Mouse (Mus musculus): ENCODE results near the gene Myrip. TPM values are rescaled to one million over a fixed set of nuclear protein-coding genes. Genes with fewer than 3 reads are reported as not detected.
"Not testable (repeated sequence)": the region's sequence is repeated elsewhere in the genome, so short reads cannot be mapped to it uniquely, and the experiment has no call there.

The Myrip gene
- polyA plus RNA-seq, 1 experiment from 2014 or later = 0.84 TPM

DNA sequence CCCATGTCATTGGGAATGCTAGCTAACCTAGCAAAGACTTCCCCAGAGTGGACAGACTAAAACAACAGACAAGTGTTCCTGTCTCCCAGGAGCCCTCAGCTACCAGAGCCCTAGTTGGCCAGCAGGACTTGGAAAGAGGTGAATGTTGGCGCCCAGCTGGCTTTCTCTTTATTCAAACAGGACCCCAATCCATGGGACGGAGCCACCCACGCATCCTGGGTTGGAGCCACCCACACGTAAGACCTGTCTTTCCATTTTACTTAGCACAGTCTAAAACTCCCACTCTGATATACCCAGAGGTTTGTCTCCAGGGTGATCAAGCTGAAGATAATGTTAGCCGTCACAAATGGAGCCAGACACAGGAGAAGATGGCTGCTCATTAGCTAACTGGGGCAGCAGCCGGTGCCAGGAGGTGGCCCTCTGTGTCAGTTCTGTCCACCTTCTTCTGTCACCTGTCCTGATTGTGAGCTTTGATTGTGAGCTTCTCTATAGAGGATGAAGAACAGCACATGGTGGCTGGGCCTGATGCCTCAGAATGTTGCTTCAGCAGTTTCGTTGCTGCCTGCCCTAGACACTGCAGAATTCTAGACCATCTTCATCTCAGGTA, 95.4 kb downstream of the Myrip start:
- no peaks in the 10 kb centered on the region; the same call in 1 of the 2 replicates for H3K27me3 ChIP-seq
- no peak overlapping the region for H3K4me2 ChIP-seq (replicated peaks)
- H3K4me1 ChIP-seq = no peaks in the 10 kb centered on the region
- 94% methylated on average over 7 of the region's 7 CpGs for WGBS
- no peak overlapping the region for H3K27ac ChIP-seq (replicated peaks)
- no peak overlapping the region for H3K9ac ChIP-seq
- H3K4me3 ChIP-seq (replicated peaks) = no peak overlapping the region
- H3K36me3 ChIP-seq = no peaks in the 10 kb centered on the region
- no peak for ATAC-seq (ENCODE audit: insufficient number of reproducible peaks, low FRiP score, low TSS enrichment, low read depth)
- H3K9me3 ChIP-seq (replicated peaks) = no peaks in the 10 kb centered on the region

- H3K27ac ChIP-seq (replicated peaks) = no peak overlapping the region
- no peaks in the 10 kb centered on the region for H3K36me3 ChIP-seq
- H3K4me1 ChIP-seq = no peaks in the 10 kb centered on the region
- H3K4me3 ChIP-seq (replicated peaks) = no peak overlapping the region
- H3K27me3 ChIP-seq = no peaks in the 10 kb centered on the region; the same call in 1 of the 2 replicates
- ATAC-seq (ENCODE audit: insufficient number of reproducible peaks, low FRiP score, low TSS enrichment, low read depth) = no peak
- no peaks in the 10 kb centered on the region for H3K9me3 ChIP-seq (replicated peaks)
- no peak overlapping the region for H3K9ac ChIP-seq
- no peak overlapping the region for H3K4me2 ChIP-seq (replicated peaks)
- WGBS = 83% methylated on average over 8 of the region's 8 CpGs
Measured at GRCm38 (mm10) chr9:120398289-120398688, 97.0 kb downstream of the Myrip start.

- WGBS = 85% methylated on average over 2 of the region's 2 CpGs
- not testable (repeated sequence) for ATAC-seq (ENCODE audit: insufficient number of reproducible peaks, low FRiP score, low TSS enrichment, low read depth); H3K36me3 ChIP-seq; H3K4me2 ChIP-seq (replicated peaks); H3K4me1 ChIP-seq; H3K4me3 ChIP-seq (replicated peaks); H3K9me3 ChIP-seq (replicated peaks); H3K27ac ChIP-seq (replicated peaks); H3K9ac ChIP-seq; H3K27me3 ChIP-seq
Measured at GRCm38 (mm10) chr9:120399537-120399936, 98.2 kb downstream of the Myrip start.

DNA sequence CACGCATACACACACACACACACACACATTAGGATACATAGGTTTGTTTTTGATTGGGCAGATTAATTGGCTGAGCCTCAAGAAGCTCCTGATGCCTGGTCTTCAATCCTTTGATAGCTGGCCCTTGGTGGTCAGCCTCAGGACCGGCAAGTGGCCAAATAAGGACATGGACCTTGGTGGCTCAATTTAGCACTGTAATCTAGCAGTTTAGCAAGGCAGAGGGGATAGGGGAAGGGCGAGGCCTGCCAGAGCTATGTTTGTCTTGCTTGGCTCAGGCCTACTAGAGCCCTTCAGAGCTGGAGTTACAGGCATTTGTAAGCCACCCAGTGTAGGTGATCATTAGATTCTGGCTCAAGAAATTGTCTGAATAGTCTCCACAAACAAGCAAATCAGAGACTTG, 101.1 kb downstream of the Myrip start:
- Histone ChIP-seq H3K4me3 (replicated peaks) (no peak overlapping the region), H3K36me3 (no peaks in the 10 kb centered on the region), H3K4me1 (no peaks in the 10 kb centered on the region), H3K9ac (no peak overlapping the region), H3K27ac (replicated peaks) (no peak overlapping the region), H3K9me3 (replicated peaks) (no peaks in the 10 kb centered on the region), H3K4me2 (replicated peaks) (no peak overlapping the region), H3K27me3 (no peaks in the 10 kb centered on the region)
- ATAC-seq (ENCODE audit: insufficient number of reproducible peaks, low FRiP score, low TSS enrichment, low read depth) = no peak
- 75% methylated on average over 3 of the region's 3 CpGs for WGBS

DNA sequence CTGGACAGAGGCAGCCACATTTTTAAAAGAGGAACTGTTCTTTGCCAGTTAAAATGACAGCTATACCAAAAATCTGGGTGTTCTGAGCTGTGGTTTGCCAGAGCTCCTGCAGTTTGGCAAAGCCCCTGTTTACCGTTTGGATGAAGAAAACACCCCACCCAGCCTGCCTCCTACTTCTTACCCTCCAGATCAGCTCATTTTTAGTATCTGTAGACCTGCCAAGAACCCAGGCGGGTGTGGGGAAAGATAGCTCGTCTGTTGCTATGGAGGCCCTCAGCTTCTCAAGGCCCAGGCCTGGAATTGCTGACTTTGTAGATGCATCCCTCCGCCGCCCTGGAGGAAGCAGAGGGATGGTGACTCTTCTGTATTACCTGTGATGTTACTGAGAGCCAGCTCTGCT, 102.3 kb downstream of the Myrip start:
- Histone ChIP-seq H3K4me3 (replicated peaks) (no peak overlapping the region), H3K4me2 (replicated peaks) (no peak overlapping the region), H3K4me1 (no peaks in the 10 kb centered on the region), H3K9me3 (replicated peaks) (no peaks in the 10 kb centered on the region), H3K27me3 (no peaks in the 10 kb centered on the region), H3K36me3 (no peaks in the 10 kb centered on the region), H3K9ac (no peak overlapping the region), H3K27ac (replicated peaks) (no peak overlapping the region)
- no peak for ATAC-seq (ENCODE audit: insufficient number of reproducible peaks, low FRiP score, low TSS enrichment, low read depth)
- WGBS = 63% methylated on average over 5 of the region's 5 CpGs

GRCm38 (mm10) chr9:120409663-120410181, 108.4 kb downstream of the Myrip start:
- Histone ChIP-seq H3K4me2 (replicated peaks) (no peak overlapping the region), H3K4me3 (replicated peaks) (no peak overlapping the region), H3K9ac (no peak overlapping the region), H3K36me3 (no peaks in the 10 kb centered on the region), H3K9me3 (replicated peaks) (no peaks in the 10 kb centered on the region), H3K27me3 (0 out of 2 replicates have a peak, but pooled peaks cover 3% of the 10 kb centered on the region), H3K4me1 (no peaks in the 10 kb centered on the region), H3K27ac (replicated peaks) (no peak overlapping the region)
- 68% methylated on average over 17 of the region's 17 CpGs for WGBS
- no peak for ATAC-seq (ENCODE audit: insufficient number of reproducible peaks, low FRiP score, low TSS enrichment, low read depth)

DNA sequence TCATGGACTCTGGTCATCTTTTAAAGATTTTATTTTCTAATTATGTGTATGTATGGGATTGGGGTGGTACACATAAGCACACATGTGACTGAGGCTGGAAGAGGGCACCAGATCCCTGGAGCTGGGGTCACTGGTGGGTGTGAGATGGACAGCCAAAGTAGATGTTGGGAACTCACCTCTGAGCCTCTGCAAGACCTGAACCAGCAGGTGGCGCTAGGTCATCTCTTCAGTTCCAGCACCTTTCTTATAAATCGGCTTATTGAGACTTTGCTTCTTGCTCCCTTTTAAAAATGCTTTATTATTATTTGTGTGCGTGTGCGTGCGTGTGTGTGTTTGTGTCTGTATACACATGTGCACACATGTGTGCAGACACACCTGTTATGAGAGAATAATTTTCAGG, 109.1 kb downstream of the Myrip start:
- H3K27me3 ChIP-seq = 0 out of 2 replicates have a peak, but pooled peaks cover 3% of the 10 kb centered on the region
- no peaks in the 10 kb centered on the region for H3K4me1 ChIP-seq
- H3K9me3 ChIP-seq (replicated peaks) = no peaks in the 10 kb centered on the region
- no peaks in the 10 kb centered on the region for H3K36me3 ChIP-seq
- no peak overlapping the region for H3K4me3 ChIP-seq (replicated peaks)
- H3K9ac ChIP-seq = no peak overlapping the region
- no peak overlapping the region for H3K27ac ChIP-seq (replicated peaks)
- no peak for ATAC-seq (ENCODE audit: insufficient number of reproducible peaks, low FRiP score, low TSS enrichment, low read depth)
- H3K4me2 ChIP-seq (replicated peaks) = no peak overlapping the region
- WGBS = 33% methylated on average over 5 of the region's 5 CpGs

GRCm38 (mm10) chr9:120415504-120415903, 114.2 kb downstream of the Myrip start:
- no peaks in the 10 kb centered on the region for H3K4me1 ChIP-seq
- no peak overlapping the region for H3K27ac ChIP-seq (replicated peaks)
- H3K36me3 ChIP-seq = no peaks in the 10 kb centered on the region
- no peaks in the 10 kb centered on the region for H3K9me3 ChIP-seq (replicated peaks)
- no peak overlapping the region for H3K9ac ChIP-seq
- no peak overlapping the region for H3K4me3 ChIP-seq (replicated peaks)
- no peak for ATAC-seq (ENCODE audit: insufficient number of reproducible peaks, low FRiP score, low TSS enrichment, low read depth)
- 0% methylated on average over 4 of the region's 7 CpGs for WGBS
- no peak overlapping the region for H3K4me2 ChIP-seq (replicated peaks)
- H3K27me3 ChIP-seq = no peaks in the 10 kb centered on the region

DNA sequence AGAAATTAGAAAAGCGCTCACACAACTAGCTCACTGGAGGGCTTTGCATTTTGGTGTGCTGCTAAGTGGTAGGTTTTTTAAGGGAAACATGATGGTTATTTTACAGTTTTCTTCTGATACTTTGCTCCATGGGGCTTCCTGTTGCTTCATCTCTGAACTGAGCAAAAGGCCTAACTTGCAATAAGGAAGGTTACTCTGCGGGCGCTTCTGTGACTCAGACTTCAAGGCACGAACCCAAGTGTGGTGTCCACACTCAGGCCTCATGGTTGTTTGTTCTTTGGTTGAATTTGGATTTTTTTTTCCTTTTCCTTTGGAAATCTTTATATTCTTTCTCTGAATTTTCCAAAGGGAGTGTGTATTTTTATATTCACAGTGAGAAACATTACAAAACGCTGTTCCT, 114.8 kb downstream of the Myrip start:
- Histone ChIP-seq H3K4me2 (replicated peaks) (no peak overlapping the region), H3K4me1 (no peaks in the 10 kb centered on the region), H3K36me3 (no peaks in the 10 kb centered on the region), H3K4me3 (replicated peaks) (no peak overlapping the region), H3K27me3 (no peaks in the 10 kb centered on the region), H3K9ac (no peak overlapping the region), H3K27ac (replicated peaks) (0 out of 2 replicates have a peak overlapping the region, but pooled peaks have one; percentile 7), H3K9me3 (replicated peaks) (no peaks in the 10 kb centered on the region)
- WGBS = 75% methylated on average over 5 of the region's 5 CpGs
- ATAC-seq (ENCODE audit: insufficient number of reproducible peaks, low FRiP score, low TSS enrichment, low read depth) = no peak

DNA sequence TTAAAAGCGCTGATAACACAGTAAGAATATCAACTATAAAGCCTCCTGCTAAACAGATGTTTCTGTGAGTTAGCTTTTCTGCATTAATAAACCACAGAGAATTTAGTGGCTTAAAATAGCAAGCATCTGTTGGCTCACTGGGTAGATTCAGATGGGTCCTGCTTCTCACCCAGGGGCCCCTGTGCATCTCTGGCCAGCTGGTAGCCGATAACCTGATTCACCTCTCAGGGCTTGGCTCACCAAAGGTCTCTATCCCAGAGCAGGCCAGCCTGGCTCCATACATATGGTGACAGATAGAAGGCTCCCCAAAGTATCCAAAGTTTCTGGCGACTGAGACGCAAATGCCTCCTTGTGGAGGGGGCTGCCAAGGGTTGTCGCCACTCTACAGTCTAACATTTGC, 115.4 kb downstream of the Myrip start:
- Histone ChIP-seq H3K9ac (no peak overlapping the region), H3K9me3 (replicated peaks) (no peaks in the 10 kb centered on the region), H3K36me3 (no peaks in the 10 kb centered on the region), H3K27ac (replicated peaks) (no peak overlapping the region), H3K4me1 (no peaks in the 10 kb centered on the region), H3K27me3 (no peaks in the 10 kb centered on the region), H3K4me2 (replicated peaks) (no peak overlapping the region), H3K4me3 (replicated peaks) (no peak overlapping the region)
- 58% methylated on average over 5 of the region's 5 CpGs for WGBS
- ATAC-seq (ENCODE audit: insufficient number of reproducible peaks, low FRiP score, low TSS enrichment, low read depth) = no peak

DNA sequence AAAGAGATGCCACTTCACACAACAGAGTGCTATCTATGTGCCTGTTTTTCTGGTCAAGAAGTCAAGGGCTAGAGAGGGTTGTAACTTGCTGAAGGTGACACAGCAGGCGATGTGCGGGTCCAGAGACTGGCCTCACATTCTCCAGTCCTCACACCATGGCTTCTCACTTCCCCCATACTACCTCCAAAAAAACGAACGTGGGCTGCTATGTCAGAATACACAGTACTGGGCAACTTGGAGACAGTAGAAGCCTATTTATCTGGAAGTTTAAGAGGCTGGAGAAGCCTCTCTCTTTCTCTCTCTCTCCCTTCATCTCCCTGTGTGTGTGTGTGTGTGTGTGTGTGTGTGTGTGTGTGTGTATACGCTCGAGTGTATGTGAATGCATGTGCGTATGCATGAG, 117.3 kb downstream of the Myrip start:
- H3K4me3 ChIP-seq (replicated peaks) = no peak overlapping the region
- WGBS = 86% methylated on average over 7 of the region's 7 CpGs
- no peak overlapping the region for H3K9ac ChIP-seq
- no peaks in the 10 kb centered on the region for H3K4me1 ChIP-seq
- no peak for ATAC-seq (ENCODE audit: insufficient number of reproducible peaks, low FRiP score, low TSS enrichment, low read depth)
- no peaks in the 10 kb centered on the region for H3K36me3 ChIP-seq
- H3K27ac ChIP-seq (replicated peaks) = no peak overlapping the region
- H3K4me2 ChIP-seq (replicated peaks) = no peak overlapping the region
- H3K9me3 ChIP-seq (replicated peaks) = no peaks in the 10 kb centered on the region
- no peaks in the 10 kb centered on the region for H3K27me3 ChIP-seq

- WGBS = 63% methylated on average over 7 of the region's 7 CpGs
- Histone ChIP-seq H3K9ac (no peak overlapping the region), H3K4me2 (replicated peaks) (no peak overlapping the region), H3K27ac (replicated peaks) (no peak overlapping the region), H3K36me3 (no peaks in the 10 kb centered on the region), H3K27me3 (no peaks in the 10 kb centered on the region; the same call in 1 of the 2 replicates), H3K9me3 (replicated peaks) (no peaks in the 10 kb centered on the region), H3K4me3 (replicated peaks) (no peak overlapping the region), H3K4me1 (no peaks in the 10 kb centered on the region)
- no peak for ATAC-seq (ENCODE audit: insufficient number of reproducible peaks, low FRiP score, low TSS enrichment, low read depth)
Measured at GRCm38 (mm10) chr9:120424567-120424966, 123.3 kb downstream of the Myrip start.

Measured in embryonic facial prominence, embryonic 15.5 days (tissue).